Comparison of ENCODE assay signal across 11 mouse cellular contexts in genomic region chr11:108010465-108010864, GRCm38 (mm10).
A peak's percentile ranks its signal among the peaks of the same experiment; 100 is the strongest.
DNase-seq lines count a peak whose midpoint lies in the region; TF ChIP-seq lines count a peak whose summit lies in the region.
"Had no signal": no experiment of that assay in that cellular context is flagged by ENCODE, and none has a peak within 500 bp of the region (broad histone marks: within the 10 kb centered on the region; RNA-seq: fewer than 3 reads in every experiment).

No protein-coding gene starts in this region.

- H3K27ac ChIP-seq in spleen, adult 2 months (ENCODE audit: insufficient read depth, low read length): no peak overlapping the region
- H3K27ac ChIP-seq: forebrain, embryonic 13.5 days; kidney, embryonic 15.5 days; lung, embryonic 15.5 days had no signal

- peak; percentile 52 for DNase-seq in embryo, embryonic 10.5 days (ENCODE audit: low spot score)
- DNase-seq in embryo, embryonic 9.5 days (ENCODE audit: extremely low spot score): no peak
- peak; percentile 8 to 16 for DNase-seq in kidney, postnatal 25 days
- no peak for DNase-seq in kidney, adult 11 months
- DNase-seq in spleen, adult 2 months (ENCODE audit: low read depth in 1 of 2, low spot score in 2 of 2): no peak
- no peak for DNase-seq in spleen, postnatal 36 days (ENCODE audit: low spot score in 2 of 2)
- peak; percentile 49 for DNase-seq in naive thymus-derived CD4-positive, alpha-beta T cell, adult 2 months (ENCODE audit: low read depth)
- no peak for DNase-seq in gastrocnemius, adult 8-10 months (ENCODE audit: low spot score in 2 of 2)

- TF ChIP-seq CTCF in spleen, adult 2 months (IDR thresholded peaks at IDR 0.05; ENCODE audit: extremely low read depth, insufficient read depth, insufficient read length, insufficient replicate concordance): peak; percentile 4; the same call in 1 of the 2 replicates

- H3K27me3 ChIP-seq in spleen, adult 2 months (ENCODE audit: control insufficient read depth, insufficient read depth, low read length): no peaks in the 10 kb centered on the region
- H3K27me3 ChIP-seq: forebrain, embryonic 13.5 days; kidney, embryonic 15.5 days; lung, embryonic 15.5 days had no signal

- no peak overlapping the region for H3K4me3 ChIP-seq in spleen, adult 2 months (ENCODE audit: extremely low read depth, insufficient read depth, insufficient read length)
- H3K4me3 ChIP-seq: forebrain, embryonic 13.5 days; kidney, embryonic 15.5 days; lung, embryonic 15.5 days had no signal

- TF ChIP-seq POLR2A in spleen, adult 2 months (IDR thresholded peaks at IDR 0.05; ENCODE audit: low read depth, low read length): no peak

- no peaks in the 10 kb centered on the region for H3K4me1 ChIP-seq in spleen, adult 2 months (ENCODE audit: control insufficient read depth, insufficient read depth, insufficient read length)
- H3K4me1 ChIP-seq: forebrain, embryonic 13.5 days; kidney, embryonic 15.5 days had no signal

- peaks cover 4% of the 10 kb centered on the region for H3K36me3 ChIP-seq in spleen, adult 2 months (ENCODE audit: control insufficient read depth, insufficient read depth, low read length)
- H3K36me3 ChIP-seq: kidney, embryonic 15.5 days; lung, embryonic 15.5 days had no signal

- 81% methylated on average over 4 of the region's 4 CpGs for WGBS in spleen, adult 2 months

Comparison
In these comparisons a context has a peak if more than half of its experiments do, and no peak if none do; other contexts are left out.
1. DNase-seq: peak in embryo, embryonic 10.5 days (single experiment), kidney, postnatal 25 days (2 of 2) and naive thymus-derived CD4-positive, alpha-beta T cell, adult 2 months (single experiment); none in embryo, embryonic 9.5 days (single experiment), kidney, adult 11 months (single experiment), spleen, adult 2 months (0 of 2), spleen, postnatal 36 days (0 of 2) and gastrocnemius, adult 8-10 months (0 of 2).